In the genomic region with DNA sequence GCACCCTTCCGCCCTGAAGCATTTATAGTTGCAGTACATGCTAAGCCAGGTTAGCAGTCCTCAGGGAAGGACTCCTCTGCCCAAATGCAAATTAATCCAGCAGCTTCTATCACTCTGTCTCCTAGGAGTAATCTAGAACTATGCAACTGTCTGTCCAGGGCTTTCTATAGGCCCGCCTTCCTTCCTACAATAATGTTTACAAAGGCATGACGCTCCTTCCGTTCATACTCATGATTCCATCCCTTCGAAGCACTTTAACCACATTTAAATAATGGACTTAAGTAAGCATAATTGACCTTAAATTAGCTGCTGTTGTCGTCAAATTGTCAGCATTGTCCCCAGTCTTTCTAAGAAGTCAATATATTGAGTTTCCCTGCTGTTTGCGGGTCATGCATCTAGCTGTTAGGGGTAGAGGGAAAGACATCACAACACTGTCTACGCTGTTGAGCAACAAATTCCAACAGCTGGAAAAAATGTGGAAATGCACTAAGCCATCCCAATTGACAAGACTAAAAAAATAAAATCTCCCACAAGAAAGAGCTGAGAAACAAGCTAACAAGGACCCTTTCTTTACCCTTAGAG, we compare ENCODE assay signal across 9 mouse cellular contexts.
DNase-seq lines count a peak whose midpoint lies in the region; ATAC-seq and TF ChIP-seq lines count a peak whose summit lies in the region.
"Had no signal": no experiment of that assay in that cellular context is flagged by ENCODE, and none has a peak within 500 bp of the region (broad histone marks: within the 10 kb centered on the region; RNA-seq: fewer than 3 reads in every experiment).

No protein-coding gene starts in this region.

- H3K4me2 ChIP-seq in kidney, embryonic 15.5 days: peak overlapping the region; percentile 44
- peak overlapping the region; percentile 30 for H3K4me2 ChIP-seq in embryonic facial prominence, embryonic 14.5 days (ENCODE audit: low read depth, low read length)
- H3K4me2 ChIP-seq in midbrain, embryonic 12.5 days (replicated peaks): peak overlapping the region; percentile 14
- H3K4me2 ChIP-seq: liver, embryonic 15.5 days had no signal

- no peaks in the 10 kb centered on the region for H3K27me3 ChIP-seq in kidney, embryonic 15.5 days
- no peaks in the 10 kb centered on the region for H3K27me3 ChIP-seq in embryonic facial prominence, embryonic 14.5 days (replicated peaks; ENCODE audit: control insufficient read depth, insufficient read depth, low read length)
- H3K27me3 ChIP-seq in midbrain, embryonic 12.5 days: no peaks in the 10 kb centered on the region
- H3K27me3 ChIP-seq: liver, embryonic 15.5 days had no signal

- ATAC-seq in kidney, embryonic 15.5 days (replicated peaks; ENCODE audit: low FRiP score): no peak; the same call in 1 of the 2 replicates
- no peak for ATAC-seq in embryonic facial prominence, embryonic 14.5 days (ENCODE audit: low read depth)
- peak; percentile 48; the same call in 1 of the 2 replicates for ATAC-seq in midbrain, embryonic 12.5 days (ENCODE audit: low FRiP score, low read depth)
- ATAC-seq in monocyte, adult 5-6 weeks (replicated peaks; ENCODE audit: insufficient number of reproducible peaks, low FRiP score, low TSS enrichment, poor library complexity, severe bottlenecking): no peak
- no peak for ATAC-seq in frontal cortex, adult (ENCODE audit: low TSS enrichment)

- DNase-seq in kidney, postnatal 4 days: no peak
- peak; percentile 24 for DNase-seq in brain, embryonic 14.5 days (ENCODE audit: low read depth)
- DNase-seq in embryonic facial prominence, embryonic 14.5 days (ENCODE audit: low spot score): no peak

- H3K9me3 ChIP-seq in kidney, embryonic 15.5 days (replicated peaks): no peaks in the 10 kb centered on the region
- no peaks in the 10 kb centered on the region for H3K9me3 ChIP-seq in embryonic facial prominence, embryonic 14.5 days (ENCODE audit: control insufficient read depth, low read length)
- H3K9me3 ChIP-seq in midbrain, embryonic 12.5 days: no peaks in the 10 kb centered on the region
- H3K9me3 ChIP-seq: heart, embryonic 10.5 days; liver, embryonic 15.5 days had no signal

- H3K4me1 ChIP-seq in kidney, embryonic 15.5 days: peaks cover 16% of the 10 kb centered on the region
- H3K4me1 ChIP-seq in embryonic facial prominence, embryonic 14.5 days (ENCODE audit: control insufficient read depth, insufficient read depth, low read length): no peaks in the 10 kb centered on the region
- H3K4me1 ChIP-seq in midbrain, embryonic 12.5 days: 0 out of 2 replicates have a peak, but pooled peaks cover 4% of the 10 kb centered on the region
- H3K4me1 ChIP-seq: heart, embryonic 10.5 days; liver, embryonic 15.5 days had no signal

- no peak for TF ChIP-seq POLR2A in brain, embryonic 14.5 days (IDR thresholded peaks at IDR 0.05; ENCODE audit: borderline replicate concordance, extremely low read depth, insufficient read depth, insufficient read length, poor library complexity, severe bottlenecking)

- H3K27ac ChIP-seq in kidney, embryonic 15.5 days: peak overlapping the region; percentile 84
- no peak overlapping the region for H3K27ac ChIP-seq in embryonic facial prominence, embryonic 14.5 days (replicated peaks; ENCODE audit: low read depth, low read length)
- no peak overlapping the region for H3K27ac ChIP-seq in midbrain, embryonic 12.5 days (replicated peaks)
- H3K27ac ChIP-seq: heart, embryonic 10.5 days; liver, embryonic 15.5 days had no signal

- H3K9ac ChIP-seq in kidney, embryonic 15.5 days: no peak overlapping the region
- H3K9ac ChIP-seq in embryonic facial prominence, embryonic 14.5 days (ENCODE audit: low read depth, low read length): no peak overlapping the region
- H3K9ac ChIP-seq in midbrain, embryonic 12.5 days (replicated peaks): no peak overlapping the region
- H3K9ac ChIP-seq: liver, embryonic 15.5 days had no signal

- WGBS in kidney, embryonic 15.5 days: 33% methylated on average over 8 of the region's 8 CpGs
- WGBS in embryonic facial prominence, embryonic 14.5 days: 58% methylated on average over 8 of the region's 8 CpGs
- WGBS in midbrain, embryonic 12.5 days: 58% methylated on average over 8 of the region's 8 CpGs

- H3K36me3 ChIP-seq in kidney, embryonic 15.5 days: no peaks in the 10 kb centered on the region
- H3K36me3 ChIP-seq in embryonic facial prominence, embryonic 14.5 days (ENCODE audit: control insufficient read depth, insufficient read depth, low read length): no peaks in the 10 kb centered on the region
- H3K36me3 ChIP-seq in midbrain, embryonic 12.5 days: no peaks in the 10 kb centered on the region
- H3K36me3 ChIP-seq: heart, embryonic 10.5 days; liver, embryonic 15.5 days had no signal

- 0 out of 2 replicates have a peak overlapping the region, but pooled peaks have one; percentile 10 for H3K4me3 ChIP-seq in kidney, embryonic 15.5 days (replicated peaks)
- H3K4me3 ChIP-seq in embryonic facial prominence, embryonic 14.5 days (ENCODE audit: low read depth, low read length): no peak overlapping the region
- H3K4me3 ChIP-seq in midbrain, embryonic 12.5 days: no peak overlapping the region
- H3K4me3 ChIP-seq: heart, embryonic 10.5 days; liver, embryonic 15.5 days had no signal

- TF ChIP-seq CTCF in brain, embryonic 14.5 days (IDR thresholded peaks at IDR 0.05; ENCODE audit: borderline replicate concordance, extremely low read depth, insufficient read depth, insufficient read length): no peak
